Mouse (Mus musculus) forebrain, postnatal 0 days (tissue): ENCODE data around the gene Gm17349. TPM values are rescaled to one million over a fixed set of nuclear protein-coding genes. Genes with fewer than 3 reads are reported as not detected.
A peak's percentile ranks its signal among the peaks of the same experiment; 100 is the strongest.

Source experiments
- ATAC-seq: fragments of 200-750 bp; cut with Nextera tagmentation; 2 replicates; pipeline ENCODE4 v1.8.0; 2017; ENCODE audit warnings: mild to moderate bottlenecking, moderate library complexity
- DNase-seq: peaks from one replicate; pipeline ENCODE4 v3.0.0-alpha.2; 2015
- H3K27ac ChIP-seq: fragments of 300-500 bp; sonication (generic); 2 replicates; pipeline ENCODE4 v1.5.1; 2014; ENCODE audit warnings: low read depth, mild to moderate bottlenecking, antibody characterized with exemption, low read length, moderate library complexity, mixed read lengths
- H3K27me3 ChIP-seq: fragments of 300-500 bp; sonication (generic); 2 replicates; pipeline ENCODE4 v1.6.1; 2014; ENCODE audit warnings: mild to moderate bottlenecking, low read length, mixed read lengths; ENCODE audit not compliant: insufficient read depth
- H3K36me3 ChIP-seq: fragments of 300-500 bp; sonication (generic); 2 replicates; pipeline ENCODE4 v1.6.1; 2014; ENCODE audit warnings: mild to moderate bottlenecking, moderate library complexity; ENCODE audit not compliant: insufficient read depth
- H3K4me1 ChIP-seq: fragments of 300-500 bp; sonication (generic); 2 replicates; pipeline ENCODE4 v1.6.1; 2014; ENCODE audit warnings: antibody characterized with exemption; ENCODE audit not compliant: insufficient read depth
- H3K4me2 ChIP-seq: fragments of 300-500 bp; sonication (generic); 2 replicates; pipeline ENCODE4 v1.6.1; 2014; ENCODE audit warnings: low read depth, mild to moderate bottlenecking, moderate library complexity
- H3K4me3 ChIP-seq: fragments of 300-500 bp; sonication (generic); 2 replicates; pipeline ENCODE4 v1.5.1; 2014; ENCODE audit warnings: low read depth, low read length, mixed read lengths
- H3K9ac ChIP-seq: fragments of 300-500 bp; sonication (generic); 2 replicates; pipeline ENCODE4 v1.6.1; 2014; ENCODE audit warnings: mild to moderate bottlenecking
- H3K9me3 ChIP-seq: fragments of 300-500 bp; sonication (generic); 2 replicates; pipeline ENCODE4 v1.6.1; 2016; ENCODE audit warnings: low read length
- CTCF ChIP-seq: sonication (generic); IDR thresholded peaks from 2 replicates; pipeline ENCODE4 v1.5.1; 2016; ENCODE audit warnings: antibody characterized with exemption, control low read depth, low read depth
- WGBS: fragments of 180-500 bp; shearing (Covaris S2); extraction: QIAGEN DNeasy Blood & Tissue Kit; methylation state at CpG from one replicate; pipeline ENCODE4 v1.1.7; 2014; 5-methylcytosine and 5-hydroxymethylcytosine counted together
- polyA plus RNA-seq: library from polyadenylated mRNA; unstranded; fragments of >200 nt; fragmentation: Nextera tagmentation; extraction: Ambion mirVana; gene quantifications from 2 replicates; pipeline ENCODE4 v1.2.1, GENCODE M21; 2015
- total RNA-seq: library from RNA; depleted of rRNA; stranded (reverse); fragments of >200 nt; gene quantifications from 2 replicates; pipeline ENCODE4 v1.2.3, GENCODE M21; 2014

Gm17349 gene
- total and polyA plus RNA-seq, 2 experiments from 2014 or later: not detected

GRCm38 (mm10) chr15:99670154-99670821, 35.0 kb downstream of the Gm17349 start, which contains the start of gene Asic1:
TSS of gene Asic1 (plus strand) at chr15:99670368.
- Histone ChIP-seq H3K4me1 (peaks cover 32% of the 10 kb centered on the region), H3K27ac (peak within 1 kb of the TSS; percentile 91), H3K9me3 (no peaks in the 10 kb centered on the region), H3K36me3 (peaks cover 8% of the 10 kb centered on the region; the same call in 1 of the 2 replicates), H3K27me3 (no peaks in the 10 kb centered on the region), H3K4me3 (peak within 1 kb of the TSS; percentile 86), H3K4me2 (peak within 1 kb of the TSS; percentile 74), H3K9ac (peak within 1 kb of the TSS; percentile 92)
- peak; percentile 73 for ATAC-seq
- no peak; the same call in 1 of the 2 replicates for TF ChIP-seq CTCF
- DNase-seq: peak; percentile 86
- WGBS: 5% methylated on average over 61 of the region's 74 CpGs

- Histone ChIP-seq H3K9me3 (no peaks in the 10 kb centered on the region), H3K36me3 (peaks cover 8% of the 10 kb centered on the region; the same call in 1 of the 2 replicates), H3K4me1 (peaks cover 27% of the 10 kb centered on the region), H3K27ac (peak overlapping the region; percentile 91; the same call in 1 of the 2 replicates), H3K4me3 (no peak overlapping the region), H3K27me3 (no peaks in the 10 kb centered on the region), H3K4me2 (peak overlapping the region; percentile 74), H3K9ac (peak overlapping the region; percentile 92)
- no peak for DNase-seq
- WGBS: 8% methylated on average over 1 of the region's 1 CpGs
- no peak for TF ChIP-seq CTCF
- ATAC-seq: no peak; the same call in 1 of the 2 replicates
Observed at GRCm38 (mm10) chr15:99669392-99669791, 35.9 kb downstream of the Gm17349 start.

- Histone ChIP-seq H3K27me3 (no peaks in the 10 kb centered on the region), H3K9ac (no peak overlapping the region), H3K4me2 (peak overlapping the region; percentile 74), H3K4me1 (peaks cover 27% of the 10 kb centered on the region), H3K9me3 (no peaks in the 10 kb centered on the region), H3K36me3 (peaks cover 7% of the 10 kb centered on the region; the same call in 1 of the 2 replicates), H3K27ac (peak overlapping the region; percentile 91; the same call in 1 of the 2 replicates), H3K4me3 (no peak overlapping the region)
- WGBS: under 1% methylated on average over 12 of the region's 12 CpGs
- TF ChIP-seq CTCF: peak; percentile 95
- DNase-seq (peak; percentile 90), ATAC-seq (no peak)
Observed at GRCm38 (mm10) chr15:99668881-99669280, 36.4 kb downstream of the Gm17349 start.

DNA sequence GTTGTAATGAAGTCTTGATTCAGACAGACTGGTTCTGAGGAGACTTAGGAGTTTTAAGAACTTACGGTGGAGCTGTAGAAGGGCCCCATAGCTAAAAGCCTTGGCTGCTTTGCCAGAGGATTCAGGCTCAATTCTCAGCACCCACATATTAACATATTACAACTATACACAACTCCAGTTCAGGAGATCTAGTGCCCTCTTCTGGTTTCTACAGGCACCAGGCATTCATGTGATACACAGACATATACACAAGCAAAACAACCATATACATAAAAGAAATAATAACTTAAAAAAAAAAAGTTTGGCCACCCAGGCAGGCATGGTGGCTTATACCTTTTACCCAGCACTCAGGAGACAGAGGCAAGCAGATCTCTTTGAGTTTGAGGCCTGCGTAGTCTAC, 37.7 kb downstream of the Gm17349 start:
- H3K27ac ChIP-seq: no peak overlapping the region

GRCm38 (mm10) chr15:99664600-99665451, 40.5 kb downstream of the Gm17349 start:
- DNase-seq (peak; percentile 88), ATAC-seq (peak; percentile 85)
- Histone ChIP-seq H3K4me2 (peak overlapping the region; percentile 78), H3K4me1 (peaks cover 21% of the 10 kb centered on the region; the same call in 1 of the 2 replicates), H3K27ac (peak overlapping the region; percentile 90), H3K9me3 (no peaks in the 10 kb centered on the region), H3K27me3 (no peaks in the 10 kb centered on the region), H3K9ac (peak overlapping the region; percentile 69), H3K36me3 (no peaks in the 10 kb centered on the region), H3K4me3 (peak overlapping the region; percentile 42)
- TF ChIP-seq CTCF: 0 out of 2 replicates have a peak, but pooled peaks have one; percentile 1
- 2% methylated on average over 51 of the region's 52 CpGs for WGBS

More for the DNA sequence above, 37.7 kb downstream of the Gm17349 start:
- no peak overlapping the region for H3K4me2 ChIP-seq
- H3K4me3 ChIP-seq: no peak overlapping the region
- TF ChIP-seq CTCF: peak; percentile 23
- DNase-seq (no peak), ATAC-seq (no peak)
- peaks cover 27% of the 10 kb centered on the region for H3K4me1 ChIP-seq
- no peaks in the 10 kb centered on the region for H3K9me3 ChIP-seq
- no peaks in the 10 kb centered on the region for H3K27me3 ChIP-seq
- 98% methylated on average over 2 of the region's 2 CpGs for WGBS
- no peak overlapping the region for H3K9ac ChIP-seq
- peaks cover under 1% of the 10 kb centered on the region; the same call in 1 of the 2 replicates for H3K36me3 ChIP-seq

- H3K9ac ChIP-seq: peak overlapping the region; percentile 69
- DNase-seq (peak; percentile 81), ATAC-seq (peak; percentile 59)
- peak overlapping the region; percentile 78 for H3K4me2 ChIP-seq
- H3K4me1 ChIP-seq: peaks cover 14% of the 10 kb centered on the region; the same call in 1 of the 2 replicates
- H3K36me3 ChIP-seq: no peaks in the 10 kb centered on the region
- peak overlapping the region; percentile 90 for H3K27ac ChIP-seq
- H3K9me3 ChIP-seq: no peaks in the 10 kb centered on the region
- TF ChIP-seq CTCF: no peak
- H3K27me3 ChIP-seq: no peaks in the 10 kb centered on the region
- WGBS: 2% methylated on average over 17 of the region's 17 CpGs
- peak overlapping the region; percentile 42 for H3K4me3 ChIP-seq
Observed at GRCm38 (mm10) chr15:99663964-99664599, 41.2 kb downstream of the Gm17349 start.
